Mouse (Mus musculus) T-helper 2 cell (primary cell): ENCODE data around the gene Limch1.

ENCODE experiments used
- in situ Hi-C: fragments of 300-600 bp; cut with MboI, MseI; formaldehyde crosslinking; loops from one replicate; pipeline ENCODE4 v1.15.1; 2025; ENCODE audit warnings: high pct_unique_total_duplicates

The Limch1 gene

DNA sequence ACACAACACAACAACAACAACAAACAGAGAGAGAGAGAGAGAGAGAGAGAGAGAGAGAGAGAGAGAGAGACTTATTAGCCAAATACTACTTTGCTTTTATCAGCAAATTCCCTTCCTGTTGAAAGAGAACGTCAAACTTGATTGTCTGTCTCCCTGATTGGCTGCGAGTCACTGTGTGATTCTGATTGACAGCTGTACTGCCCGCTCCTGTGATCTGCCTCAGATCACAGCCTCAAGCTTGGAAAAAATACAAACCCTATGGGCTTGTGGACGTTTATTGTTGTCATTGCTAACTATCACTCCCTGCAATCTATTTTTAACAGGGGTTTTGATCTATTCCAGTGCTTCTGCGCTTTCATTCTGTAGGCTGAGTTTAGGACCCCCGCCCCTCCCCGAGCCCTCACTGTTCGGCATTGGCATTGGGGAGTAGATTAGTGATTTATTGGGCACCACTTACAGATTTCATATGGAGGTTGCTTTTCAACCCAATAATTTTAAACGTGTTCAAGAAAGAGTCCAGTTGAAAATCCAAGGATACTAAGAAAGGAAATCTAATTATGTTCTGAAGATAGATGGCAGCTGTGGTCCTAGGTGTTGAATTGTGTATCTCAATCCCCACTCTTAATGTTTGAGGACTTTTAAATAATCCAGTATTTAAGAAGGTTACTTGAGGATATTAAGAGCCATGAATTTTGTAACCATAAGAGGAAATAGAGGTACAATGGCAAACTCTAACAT is 39.2 kb downstream of the Limch1 start:
- in situ Hi-C loops = no loop called here

GRCm38 (mm10) chr5:66785995-66786620 is 40.5 kb downstream of the Limch1 start:
- in situ Hi-C loops = no loop called here

DNA sequence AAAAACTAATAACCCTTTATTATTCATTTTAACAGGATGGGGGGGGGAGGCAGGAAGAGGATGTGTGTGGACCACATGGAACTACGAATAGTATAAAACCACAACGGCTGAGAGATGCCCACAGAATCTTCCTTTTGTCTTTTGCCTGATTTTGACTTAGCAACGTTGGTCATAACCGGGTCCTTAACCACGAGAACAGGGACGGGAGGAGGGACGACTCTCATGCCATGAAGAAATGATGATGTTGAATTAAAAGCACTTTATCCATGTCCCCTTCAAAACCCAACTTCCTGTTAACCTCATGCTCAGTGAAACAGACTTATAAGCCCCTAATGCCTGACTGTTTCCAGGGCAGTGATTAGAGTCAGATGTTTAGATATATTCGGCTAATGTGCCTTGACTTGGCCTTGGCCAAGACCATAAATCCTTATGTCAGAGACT is 41.0 kb downstream of the Limch1 start:
- in situ Hi-C loops = no loop called here

GRCm38 (mm10) chr5:66789041-66789440 is 43.4 kb downstream of the Limch1 start:
- in situ Hi-C loops = no loop called here

DNA sequence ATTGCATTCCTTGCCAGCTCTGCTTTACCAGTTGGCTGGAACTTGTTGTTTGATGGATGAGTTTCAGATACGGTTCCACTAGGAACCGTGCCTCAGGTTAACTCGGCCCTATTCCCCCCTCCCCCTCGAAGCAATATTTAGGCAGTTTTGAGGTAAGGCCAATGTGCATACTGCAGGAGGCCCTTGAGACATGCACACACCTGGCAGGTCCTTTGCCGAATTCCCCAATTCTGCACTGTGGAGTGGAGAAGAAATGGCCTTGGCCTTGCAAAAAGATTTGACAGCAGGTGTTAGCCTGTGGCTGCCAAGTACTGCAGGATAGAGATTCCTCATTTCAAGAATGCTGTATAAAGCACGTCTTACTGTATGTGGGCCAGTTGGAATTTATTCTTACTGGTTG is 45.5 kb downstream of the Limch1 start:
- in situ Hi-C loops = no loop called here

DNA sequence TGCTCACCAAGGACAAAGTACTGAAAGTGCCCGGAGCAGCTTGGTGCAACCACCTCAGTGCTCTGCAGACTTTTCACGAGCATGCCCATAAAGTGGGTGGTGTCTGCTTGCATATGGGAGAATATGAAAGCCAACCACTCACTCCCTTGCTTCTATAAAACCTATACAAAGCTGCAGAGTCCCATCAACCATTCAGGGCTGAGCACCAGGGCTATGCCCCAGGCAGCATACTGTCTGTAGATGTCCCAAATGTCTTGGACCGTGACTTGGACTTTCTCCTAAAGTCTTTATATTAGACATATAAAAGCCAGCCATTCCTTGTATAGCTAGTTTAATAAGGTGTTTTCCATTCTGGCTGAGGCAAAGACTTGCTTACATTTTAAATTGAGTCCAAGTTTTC is 47.6 kb downstream of the Limch1 start:
- in situ Hi-C loops = no loop called here

DNA sequence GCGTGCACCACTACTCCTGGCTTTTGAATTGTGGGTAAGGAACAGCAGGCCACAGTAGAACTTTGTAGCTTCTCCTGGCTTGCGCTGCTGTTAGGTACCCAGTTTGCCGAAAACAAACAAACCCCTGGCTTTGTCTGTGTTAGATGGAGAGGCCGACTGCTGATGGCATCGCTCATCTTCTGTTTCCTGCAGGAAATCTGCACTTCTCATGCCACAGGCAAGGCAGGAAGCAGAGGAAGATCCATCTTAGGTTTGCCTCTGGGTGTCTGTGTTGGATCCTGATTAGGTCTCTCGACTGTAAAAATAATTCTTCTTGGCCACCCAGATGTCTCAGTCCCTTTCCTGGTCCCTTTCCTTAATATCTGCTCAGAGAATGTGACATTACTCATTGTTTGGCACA is 51.7 kb downstream of the Limch1 start:
- in situ Hi-C loops = no loop called here

GRCm38 (mm10) chr5:66798135-66798534 is 52.5 kb downstream of the Limch1 start:
- in situ Hi-C loops = no loop called here

DNA sequence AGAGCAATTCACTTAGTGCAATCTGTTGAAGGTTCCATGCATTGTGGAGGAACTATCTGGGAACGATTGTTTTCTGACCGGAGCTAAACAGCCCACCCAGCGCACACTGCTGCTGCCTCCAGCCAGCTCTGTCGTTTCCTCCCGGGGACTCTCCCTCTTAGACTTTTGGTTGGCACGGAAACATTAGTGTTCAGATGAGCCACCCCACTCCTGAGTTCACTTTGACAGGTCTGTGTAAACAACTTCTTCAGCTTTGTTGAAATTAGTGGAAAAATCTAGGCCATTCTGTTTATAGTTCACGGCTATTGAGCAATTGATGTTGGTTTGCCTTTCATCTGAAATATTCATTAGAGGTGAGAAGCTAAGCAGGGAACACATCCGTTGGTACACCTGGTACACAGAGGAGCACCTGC is 53.0 kb downstream of the Limch1 start:
- in situ Hi-C loops = no loop called here

DNA sequence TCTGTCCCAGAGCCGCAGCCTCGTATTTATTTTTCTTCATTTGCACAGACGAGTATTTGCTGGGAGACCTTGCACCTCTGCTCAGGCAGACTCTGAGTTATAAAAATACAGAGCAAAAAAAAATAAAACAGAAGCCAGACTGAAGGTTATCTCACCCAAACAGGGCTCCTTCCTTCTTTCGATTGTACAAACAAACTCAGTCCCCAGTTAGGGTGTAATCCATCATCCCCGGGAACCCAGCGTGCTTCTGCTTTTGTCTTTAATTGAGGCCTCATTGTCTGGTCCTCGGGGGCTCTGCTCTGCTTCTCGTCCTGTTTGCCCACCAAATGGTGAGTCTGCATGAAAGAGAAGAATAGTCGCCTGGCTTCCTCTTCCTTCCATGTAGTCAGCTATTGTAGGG is 54.6 kb downstream of the Limch1 start:
- in situ Hi-C loops = no loop called here

DNA sequence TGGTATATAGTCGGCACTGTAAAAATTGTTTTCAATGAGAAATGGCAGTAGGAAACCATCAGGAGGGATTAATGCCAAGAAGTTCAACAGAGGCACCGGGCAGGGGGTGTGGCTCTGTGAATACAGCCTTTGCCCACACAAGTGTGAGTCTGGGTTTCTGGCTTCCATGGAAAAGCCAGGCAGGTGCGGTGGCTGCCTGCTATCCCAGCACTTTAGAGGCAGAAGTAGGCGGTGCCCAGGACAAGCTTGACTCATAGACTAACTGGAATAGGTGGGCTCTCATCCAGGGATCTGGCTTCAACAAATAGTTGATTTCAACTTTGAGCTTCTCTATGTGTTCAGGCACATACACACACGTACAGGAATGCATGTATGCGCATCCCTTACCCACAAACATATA is 55.4 kb downstream of the Limch1 start:
- in situ Hi-C loops = no loop called here

- in situ Hi-C loops = no loop called here
Measured at GRCm38 (mm10) chr5:66802196-66802595, 56.6 kb downstream of the Limch1 start.

DNA sequence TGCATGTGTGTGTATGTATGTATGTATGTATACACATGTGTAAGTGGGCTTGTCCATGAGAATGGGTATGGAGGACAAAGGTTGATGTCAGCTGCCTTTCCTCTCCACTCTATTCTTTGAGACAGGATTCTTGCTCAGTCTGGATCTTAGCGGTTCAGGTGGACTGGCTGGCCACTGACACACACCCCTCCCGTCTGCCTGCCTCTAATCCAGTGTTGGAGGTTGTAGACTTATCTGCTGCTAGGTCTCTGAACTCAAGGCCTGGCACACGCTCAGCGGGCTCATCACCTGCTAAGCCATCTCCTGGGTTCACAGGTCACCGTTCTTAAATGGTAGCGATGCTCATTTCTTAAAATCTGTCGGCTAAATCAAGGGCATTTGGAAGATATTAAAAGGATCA is 60.7 kb downstream of the Limch1 start:
- in situ Hi-C loops = no loop called here

DNA sequence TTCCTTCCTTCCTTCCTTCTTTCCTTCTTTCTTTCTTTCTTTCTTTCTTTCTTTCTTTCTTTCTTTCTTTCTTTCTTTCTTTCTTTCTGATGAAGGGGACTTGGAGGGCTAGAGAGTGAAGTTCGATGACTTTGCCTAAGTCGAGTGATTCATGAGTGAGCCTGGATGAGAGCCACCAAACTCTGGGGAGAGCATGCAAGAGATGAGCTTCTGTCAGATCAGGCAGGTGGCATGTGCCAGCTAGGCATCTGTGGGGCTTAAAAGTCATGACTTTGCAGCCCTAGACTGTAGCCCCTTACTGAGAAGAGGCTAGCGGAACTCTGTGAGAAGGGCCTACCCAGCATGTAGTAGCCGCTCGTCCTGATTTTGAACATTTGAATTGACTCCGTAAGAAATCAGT is 62.1 kb downstream of the Limch1 start:
- in situ Hi-C loops = no loop called here

- in situ Hi-C loops = no loop called here
Measured at GRCm38 (mm10) chr5:66809016-66809570, 63.5 kb downstream of the Limch1 start.

GRCm38 (mm10) chr5:66810396-66810795 is 64.8 kb downstream of the Limch1 start:
- in situ Hi-C loops = no loop called here

GRCm38 (mm10) chr5:66814674-66815073 is 69.0 kb downstream of the Limch1 start:
- in situ Hi-C loops = no loop called here

DNA sequence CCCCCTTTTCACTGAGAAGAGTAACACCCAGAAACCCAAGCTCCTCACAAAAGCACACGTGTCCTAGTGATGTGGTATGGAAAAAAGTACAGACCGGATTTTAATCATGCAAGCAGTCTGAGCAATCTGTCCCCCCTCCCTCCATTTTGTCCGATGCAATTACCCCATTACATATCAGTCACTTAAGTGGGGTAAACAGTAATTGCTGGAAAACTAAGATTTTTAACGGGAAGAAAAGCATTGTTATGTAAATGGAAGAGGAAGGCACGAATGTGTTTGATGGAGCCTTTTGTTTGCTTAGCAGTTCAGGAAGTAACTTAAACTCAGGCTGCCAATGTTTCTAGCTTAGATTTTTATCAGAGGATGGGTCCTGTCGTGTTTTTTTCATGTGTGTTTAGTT is 70.2 kb downstream of the Limch1 start:
- in situ Hi-C loops = no loop called here

DNA sequence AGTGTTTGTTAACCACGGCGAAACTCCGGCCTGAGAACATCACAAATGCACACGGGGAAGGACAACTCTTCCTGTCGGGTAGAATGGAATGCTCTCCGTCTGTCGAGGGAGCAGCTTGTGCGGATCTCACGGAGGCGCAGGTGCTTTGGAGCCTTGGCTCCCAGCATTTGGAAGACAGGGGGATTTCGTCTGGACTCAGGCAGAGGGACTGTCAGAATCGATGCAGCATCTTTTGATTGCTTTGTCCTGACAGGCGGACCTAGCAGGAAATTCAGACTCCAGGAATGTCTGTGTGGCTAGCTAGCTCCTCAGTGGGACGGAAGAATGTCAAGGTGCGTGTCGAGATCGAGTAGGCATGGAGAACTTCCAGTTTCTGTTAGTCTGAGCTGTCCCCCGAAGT is 71.1 kb downstream of the Limch1 start:
- in situ Hi-C loops = no loop called here

DNA sequence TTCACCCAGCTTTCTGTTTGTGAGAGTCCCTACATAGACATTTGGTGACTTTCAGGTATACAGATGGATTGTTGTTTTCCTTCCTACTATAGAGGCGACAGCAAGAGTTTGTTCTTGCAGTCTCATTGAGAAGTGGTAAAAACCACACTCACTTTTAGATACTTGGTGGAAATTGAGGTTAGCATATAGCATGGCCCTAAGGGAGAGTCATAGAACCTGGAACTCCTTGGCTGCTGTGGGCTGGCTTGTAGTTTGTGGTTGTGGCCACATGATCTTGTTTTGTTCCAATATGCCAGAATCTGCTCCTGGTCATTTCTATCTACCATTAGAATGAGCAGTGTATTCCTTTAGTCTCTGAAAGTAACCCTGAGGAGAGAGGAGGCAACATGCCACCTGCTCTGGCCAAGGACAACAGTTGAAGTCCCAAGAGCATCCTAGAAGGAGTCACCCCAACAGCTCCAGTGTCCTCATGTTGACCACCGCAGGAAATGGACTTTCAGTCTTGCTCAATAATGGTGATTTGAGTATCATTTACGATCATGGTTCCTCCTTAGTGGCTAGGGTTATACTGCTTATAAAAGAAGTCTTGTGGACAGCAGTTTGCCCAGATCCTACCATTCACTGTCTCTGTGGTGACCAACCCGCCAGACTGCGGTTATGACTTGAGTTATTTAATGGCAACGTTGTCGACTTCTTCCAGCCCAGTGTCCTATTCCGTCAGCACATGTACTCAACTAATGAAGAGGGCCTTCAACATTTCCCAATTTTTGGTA is 71.7 kb downstream of the Limch1 start:
- in situ Hi-C loops = no loop called here

GRCm38 (mm10) chr5:66822500-66823205 is 77.0 kb downstream of the Limch1 start:
- in situ Hi-C loops = no loop called here

- in situ Hi-C loops = no loop called here
Measured at GRCm38 (mm10) chr5:66825586-66825985, 80.0 kb downstream of the Limch1 start.
